9 mouse cellular contexts compared by ENCODE assay signal in the genomic region with DNA sequence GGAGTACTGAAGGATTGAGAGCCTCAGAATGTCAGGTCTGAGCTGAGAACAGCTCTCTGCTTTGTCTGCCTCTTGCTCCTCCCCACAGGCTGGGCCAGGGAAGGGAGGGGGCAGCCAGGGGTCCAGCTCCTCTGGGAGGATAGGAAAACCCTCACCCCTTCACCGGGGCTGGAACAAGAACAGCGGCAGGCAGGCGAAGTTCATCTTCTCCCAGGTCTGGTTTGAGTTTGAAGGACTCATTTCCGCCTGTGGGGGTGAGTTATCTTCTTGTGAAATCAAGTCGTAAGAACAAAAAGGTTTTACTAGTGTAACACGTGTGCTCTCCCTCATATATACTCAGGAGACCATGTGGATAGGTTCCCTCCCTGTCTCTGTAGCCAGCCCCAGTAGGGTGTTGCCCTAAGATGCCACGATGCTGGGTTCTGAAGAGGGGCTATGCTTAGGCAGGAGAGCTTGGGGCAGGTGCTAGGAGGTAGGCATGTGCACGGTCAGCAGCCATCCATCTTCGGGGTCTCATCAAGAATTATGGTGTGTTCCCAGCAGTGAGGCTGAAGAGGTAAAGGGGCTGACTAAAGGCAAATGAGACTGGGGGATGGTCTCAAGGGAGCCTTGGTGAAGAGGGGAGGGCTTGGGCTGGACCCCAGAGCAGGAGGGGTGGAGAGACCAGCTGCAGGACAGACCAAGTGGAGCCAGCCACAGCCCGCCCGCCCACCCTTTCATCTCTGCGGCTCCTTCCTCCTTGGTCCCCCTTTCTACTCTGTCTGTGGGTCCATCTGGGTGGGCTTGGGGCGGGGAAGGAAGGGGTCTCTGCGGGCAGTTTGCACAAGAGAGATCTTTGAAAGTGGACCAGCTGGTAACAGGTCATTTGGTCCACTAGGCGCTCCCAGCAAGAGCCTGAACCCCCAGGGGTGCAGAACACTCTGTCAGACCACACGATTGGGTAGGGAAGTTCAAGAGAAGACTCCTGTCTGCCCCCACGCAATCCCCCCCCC. TPM values are rescaled to one million over a fixed set of nuclear protein-coding genes. Genes with fewer than 3 reads are reported as not detected.
DNase-seq lines count a peak whose midpoint lies in the region; ATAC-seq lines count a peak whose summit lies in the region.
"Had no signal": no experiment of that assay in that cellular context is flagged by ENCODE, and none has a peak within 500 bp of the region (broad histone marks: within the 10 kb centered on the region; RNA-seq: fewer than 3 reads in every experiment).

No protein-coding gene starts in this region.

- 11% methylated on average over 13 of the region's 17 CpGs for WGBS in hindbrain, embryonic 16.5 days
- WGBS in neural tube, embryonic 11.5 days: 4% methylated on average over 17 of the region's 17 CpGs

- peak; percentile 46 for ATAC-seq in hindbrain, embryonic 16.5 days
- peak; percentile 41 for ATAC-seq in neural tube, embryonic 11.5 days (ENCODE audit: insufficient read depth, low FRiP score, low TSS enrichment)

- no peaks in the 10 kb centered on the region for H3K9me3 ChIP-seq in hindbrain, embryonic 16.5 days (ENCODE audit: control insufficient read depth, low read length)
- no peaks in the 10 kb centered on the region for H3K9me3 ChIP-seq in neural tube, embryonic 11.5 days (ENCODE audit: control insufficient read depth, low read length)

- H3K27me3 ChIP-seq in hindbrain, embryonic 16.5 days (replicated peaks; ENCODE audit: control insufficient read depth, insufficient read depth, low read length): peaks cover 15% of the 10 kb centered on the region
- peaks cover 16% of the 10 kb centered on the region for H3K27me3 ChIP-seq in neural tube, embryonic 11.5 days (ENCODE audit: control insufficient read depth, insufficient read depth, low read length)

- 0 out of 2 replicates have a peak overlapping the region, but pooled peaks have one; percentile 1 for H3K4me2 ChIP-seq in hindbrain, embryonic 16.5 days (ENCODE audit: low read length)
- H3K4me2 ChIP-seq in neural tube, embryonic 11.5 days (ENCODE audit: low read depth): peak overlapping the region; percentile 23; the same call in 1 of the 2 replicates
- H3K4me2 ChIP-seq: heart, embryonic 11.5 days had no signal

- H3K9ac ChIP-seq in hindbrain, embryonic 16.5 days (ENCODE audit: low read depth, low read length): no peak overlapping the region
- H3K9ac ChIP-seq in neural tube, embryonic 11.5 days (ENCODE audit: low read length): no peak overlapping the region; the same call in 1 of the 2 replicates

- peak; percentile 44 to 53 for DNase-seq in cerebellum, postnatal 10 days
- no peak for DNase-seq in cerebellum, adult 11-12 months
- peak; percentile 70 for DNase-seq in embryo, embryonic 9.5 days (ENCODE audit: extremely low spot score)
- peak; percentile 66 for DNase-seq in neural tube, embryonic 11.5 days (ENCODE audit: low spot score)
- no peak for DNase-seq in right cerebral cortex, postnatal 36 days (ENCODE audit: low spot score in 2 of 2)
- no peak for DNase-seq in layer of hippocampus, adult 9-11 months
- DNase-seq in right cerebral cortex, postnatal 10 days (ENCODE audit: low spot score in 2 of 2): no peak

- H3K4me1 ChIP-seq in hindbrain, embryonic 16.5 days (ENCODE audit: control insufficient read depth, insufficient read depth, low read depth, low read length): peaks cover 12% of the 10 kb centered on the region; the same call in 1 of the 2 replicates
- peaks cover 17% of the 10 kb centered on the region for H3K4me1 ChIP-seq in neural tube, embryonic 11.5 days (ENCODE audit: control insufficient read depth, insufficient read depth, low read length)

- peak overlapping the region; percentile 9; the same call in 1 of the 2 replicates for H3K27ac ChIP-seq in hindbrain, embryonic 16.5 days (ENCODE audit: low read depth, low read length)
- peak overlapping the region; percentile 54 for H3K27ac ChIP-seq in neural tube, embryonic 11.5 days (ENCODE audit: low read depth, low read length)

- H3K36me3 ChIP-seq in hindbrain, embryonic 16.5 days (ENCODE audit: control insufficient read depth, insufficient read depth, low read length): no peaks in the 10 kb centered on the region
- H3K36me3 ChIP-seq in neural tube, embryonic 11.5 days (ENCODE audit: control insufficient read depth, insufficient read depth, low read length): no peaks in the 10 kb centered on the region

- H3K4me3 ChIP-seq in hindbrain, embryonic 16.5 days (ENCODE audit: low read length): no peak overlapping the region
- no peak overlapping the region for H3K4me3 ChIP-seq in neural tube, embryonic 11.5 days (ENCODE audit: low read depth, low read length)

RNA-seq across cellular contexts. Expression of a gene that starts 15.6 kb away (rescaled TPM):
- 0.43 and 0.79 TPM in 2 replicates for polyA plus RNA-seq in hindbrain, embryonic 16.5 days (2015; fragmentation: Nextera tagmentation; extraction: Ambion mirVana)
- 0.08 and 0.22 TPM in 2 replicates for polyA plus RNA-seq in neural tube, embryonic 11.5 days (2014; fragmentation: Nextera tagmentation; extraction: Ambion mirVana)
- polyA plus RNA-seq: heart, embryonic 11.5 days had no signal

Comparison
In these comparisons a context has a peak if more than half of its experiments do, and no peak if none do; other contexts are left out.
1. DNase-seq: peak in cerebellum, postnatal 10 days (2 of 2), embryo, embryonic 9.5 days (single experiment) and neural tube, embryonic 11.5 days (single experiment); none in cerebellum, adult 11-12 months (single experiment), right cerebral cortex, postnatal 36 days (0 of 2), layer of hippocampus, adult 9-11 months (single experiment) and right cerebral cortex, postnatal 10 days (0 of 2).